Mouse (Mus musculus) B cell, adult (primary cell): ENCODE measurements around the gene Rgl2. TPM values are rescaled to one million over a fixed set of nuclear protein-coding genes. Genes with fewer than 3 reads are reported as not detected.

ENCODE experiments used
- total RNA-seq: library from RNA; stranded (reverse); gene quantifications from 4 replicates; pipeline ENCODE4 v1.2.4, GENCODE M21; 2023; ENCODE audit not compliant: inconsistent age

Gene Rgl2
- 181 to 200 TPM (median 191 TPM) in 4 replicates for total RNA-seq

GRCm38 (mm10) chr17:33929371-33930279, at the start of gene Rgl2:
Rgl2 (plus strand) TSS chr17:33929543.

GRCm38 (mm10) chr17:33890533-33891059, 38.7 kb upstream of the Rgl2 start, which contains the start of gene Kifc1:
Kifc1 (minus strand) TSS chr17:33890661.

GRCm38 (mm10) chr17:33904835-33905234, 24.5 kb upstream of the Rgl2 start, which contains the start of gene Platr17:
Platr17 (plus strand) TSS chr17:33905135.

GRCm38 (mm10) chr17:33909077-33909868, 20.1 kb upstream of the Rgl2 start, which contains the start of gene Daxx:
Daxx (plus strand) TSS chr17:33909414.

GRCm38 (mm10) chr17:33915671-33916250, 13.6 kb upstream of the Rgl2 start, which contains the start of the genes Tapbp and Zbtb22:
Tapbp (plus strand) TSS chr17:33915899.
Zbtb22 (plus strand) TSS chr17:33915904.

GRCm38 (mm10) chr17:33940206-33940805, 11.0 kb downstream of the Rgl2 start, which contains the start of the genes Pfdn6 and Wdr46:
Pfdn6 (minus strand) TSS chr17:33940343.
Wdr46 (plus strand) TSS chr17:33940660.

GRCm38 (mm10) chr17:33951021-33951946, 21.9 kb downstream of the Rgl2 start, which contains the start of gene B3galt4:
B3galt4 (minus strand) TSS chr17:33951488.

GRCm38 (mm10) chr17:33955555-33956214, 26.3 kb downstream of the Rgl2 start, which contains the start of the genes Vps52 and Rps18:
Vps52 (plus strand) TSS chr17:33955812.
Rps18 (minus strand) TSS chr17:33956001.

Other genes with a start within 250 kb of the Rgl2 start
- gene Hnrnpm, start 242.7 kb upstream of the Rgl2 start, total RNA-seq = 356 to 376 TPM (median 371 TPM) in 4 replicates
- gene March2, start 210.9 kb upstream of the Rgl2 start, total RNA-seq = 45.6 to 49.2 TPM (median 46.3 TPM) in 4 replicates
- gene Rab11b, start 169.0 kb upstream of the Rgl2 start, total RNA-seq = 205 to 231 TPM (median 213 TPM) in 4 replicates
- 0.24 to 1.2 TPM (median 0.64 TPM) in 4 replicates for gene Angptl4, start 147.7 kb upstream of the Rgl2 start, total RNA-seq
- 1.9 to 3.7 TPM (median 2.4 TPM) in 4 replicates for gene Kank3, start 119.0 kb upstream of the Rgl2 start, total RNA-seq
- gene Rps28, start 105.0 kb upstream of the Rgl2 start, total RNA-seq = 3,373 to 3,666 TPM (median 3,453 TPM) in 4 replicates
- 144 to 160 TPM (median 152 TPM) in 4 replicates for gene Ndufa7, start 105.0 kb upstream of the Rgl2 start, total RNA-seq
- gene Cd320, start 86.5 kb upstream of the Rgl2 start, total RNA-seq = 6.1 to 11.2 TPM (median 7.1 TPM) in 4 replicates
- not detected in 4 replicates for gene Gm7029, start 55.7 kb upstream of the Rgl2 start, total RNA-seq
- gene Kifc1, start 38.9 kb upstream of the Rgl2 start, total RNA-seq = 3.7 to 6.1 TPM (median 5.8 TPM) in 4 replicates
- 0.90 to 0.93 TPM in 2 of 4 replicates, not detected in the others for gene Platr17, start 24.4 kb upstream of the Rgl2 start, total RNA-seq
- 43.5 to 64.5 TPM (median 57.8 TPM) in 4 replicates for gene Daxx, start 20.1 kb upstream of the Rgl2 start, total RNA-seq
- 459 to 514 TPM (median 471 TPM) in 4 replicates for gene Tapbp, start 13.6 kb upstream of the Rgl2 start, total RNA-seq
- gene Zbtb22, start 13.6 kb upstream of the Rgl2 start, total RNA-seq = 34.8 to 43.8 TPM (median 42.1 TPM) in 4 replicates
- 48.8 to 71.2 TPM (median 65.7 TPM) in 4 replicates for gene Pfdn6, start 10.8 kb downstream of the Rgl2 start, total RNA-seq
- 37.2 to 41.1 TPM (median 38.8 TPM) in 4 replicates for gene Wdr46, start 11.1 kb downstream of the Rgl2 start, total RNA-seq
- gene B3galt4, start 21.9 kb downstream of the Rgl2 start, total RNA-seq = 4.6 to 6.3 TPM (median 6.0 TPM) in 4 replicates
- gene Vps52, start 26.3 kb downstream of the Rgl2 start, total RNA-seq = 84.3 to 90.2 TPM (median 84.9 TPM) in 4 replicates
- gene Rps18, start 26.5 kb downstream of the Rgl2 start, total RNA-seq = 1,477 to 1,581 TPM (median 1,522 TPM) in 4 replicates
- gene H2-K1, start 70.8 kb downstream of the Rgl2 start, total RNA-seq = 2,828 to 3,180 TPM (median 3,118 TPM) in 4 replicates
- gene Ring1, start 95.1 kb downstream of the Rgl2 start, total RNA-seq = 37.0 to 44.6 TPM (median 37.7 TPM) in 4 replicates
- gene H2-Ke6, start 98.5 kb downstream of the Rgl2 start, total RNA-seq = 116 to 159 TPM (median 139 TPM) in 4 replicates
- gene Slc39a7, start 102.1 kb downstream of the Rgl2 start, total RNA-seq = 76.7 to 88.4 TPM (median 86.4 TPM) in 4 replicates
- 108 to 117 TPM (median 111 TPM) in 4 replicates for gene Rxrb, start 102.3 kb downstream of the Rgl2 start, total RNA-seq
- gene Col11a2, start 109.9 kb downstream of the Rgl2 start, total RNA-seq = 5.6 to 8.4 TPM (median 6.7 TPM) in 4 replicates
- 197 to 229 TPM (median 217 TPM) in 4 replicates for gene H2-Oa, start 162.8 kb downstream of the Rgl2 start, total RNA-seq
- gene H2-DMa, start 190.0 kb downstream of the Rgl2 start, total RNA-seq = 618 to 656 TPM (median 649 TPM) in 4 replicates
- 428 to 472 TPM (median 457 TPM) in 4 replicates for gene Brd2, start 193.1 kb downstream of the Rgl2 start, total RNA-seq
- gene H2-DMb2, start 213.8 kb downstream of the Rgl2 start, total RNA-seq = 1,549 to 1,567 TPM (median 1,559 TPM) in 4 replicates
- 652 to 777 TPM (median 691 TPM) in 4 replicates for gene H2-DMb1, start 223.5 kb downstream of the Rgl2 start, total RNA-seq